Comparison of ENCODE assay signal across 34 mouse cellular contexts in genomic region chr10:75088471-75088870, GRCm38 (mm10). TPM values are rescaled to one million over a fixed set of nuclear protein-coding genes. Genes with fewer than 3 reads are reported as not detected.
"Had no signal": no experiment of that assay in that cellular context is flagged by ENCODE, and none has a peak within 500 bp of the region (broad histone marks: within the 10 kb centered on the region; RNA-seq: fewer than 3 reads in every experiment).

No protein-coding gene starts in this region.

- H3K36me3 ChIP-seq: heart, embryonic 12.5 days; hindbrain, embryonic 15.5 days; limb, embryonic 15.5 days; liver, embryonic 12.5 days had no signal

- H3K27ac ChIP-seq: gastrocnemius, adult 2 months; heart, embryonic 10.5 days; hindbrain, embryonic 13.5 days; hindbrain, embryonic 15.5 days; hindbrain, postnatal 0 days; kidney, embryonic 15.5 days; kidney, postnatal 0 days; limb, embryonic 13.5 days; limb, embryonic 15.5 days; liver, embryonic 12.5 days; liver, embryonic 14.5 days had no signal

- H3K4me3 ChIP-seq: gastrocnemius, adult 2 months; heart, embryonic 10.5 days; heart, embryonic 12.5 days; hindbrain, embryonic 13.5 days; hindbrain, embryonic 15.5 days; kidney, embryonic 15.5 days; limb, embryonic 13.5 days; limb, embryonic 15.5 days; liver, embryonic 12.5 days had no signal

- H3K4me1 ChIP-seq: liver, embryonic 12.5 days had no signal

- H3K27me3 ChIP-seq: hindbrain, embryonic 13.5 days; hindbrain, embryonic 15.5 days; kidney, embryonic 15.5 days; limb, embryonic 13.5 days; limb, embryonic 15.5 days; liver, embryonic 12.5 days had no signal

- ATAC-seq: hindbrain, postnatal 0 days; intestine, embryonic 16.5 days; liver, embryonic 12.5 days had no signal

- H3K9me3 ChIP-seq: heart, embryonic 10.5 days; heart, embryonic 12.5 days; hindbrain, embryonic 13.5 days; hindbrain, embryonic 15.5 days; kidney, embryonic 15.5 days; limb, embryonic 13.5 days; limb, embryonic 15.5 days; liver, embryonic 12.5 days had no signal

- DNase-seq: gastrocnemius, adult 2 months; gastrocnemius, postnatal 10 days; gastrocnemius, postnatal 25 days; heart, adult 18-20 months; heart, postnatal 10 days; heart, postnatal 4 days; kidney, adult 11 months; kidney, adult 2 months; kidney, adult 9 months; kidney, postnatal 14 days; kidney, postnatal 36 days; layer of hippocampus, adult 9-11 months; layer of hippocampus, postnatal 36 days; left cerebral cortex, postnatal 4 days had no signal

RNA-seq across cellular contexts. Expression of gene Rsph14, which starts 56.1 kb away (rescaled TPM):
- total RNA-seq: gastrocnemius, adult 2 months; gastrocnemius, postnatal 10 days; gastrocnemius, postnatal 25 days; gastrocnemius, postnatal 4 days; heart, adult 18-20 months; heart, adult 8-10 months; heart, postnatal 10 days; heart, postnatal 25 days; heart, postnatal 4 days; liver, adult 2 months had no signal
- polyA plus RNA-seq: heart, embryonic 10.5 days; heart, embryonic 12.5 days; heart, embryonic 14.5 days; intestine, embryonic 14.5 days; intestine, embryonic 16.5 days; kidney, adult 2 months; kidney, embryonic 15.5 days; kidney, postnatal 0 days; large intestine, adult 2 months; limb, embryonic 11.5 days; limb, embryonic 13.5 days; limb, embryonic 15.5 days; liver, adult 2 months; liver, embryonic 14.5 days had no signal
